Mouse (Mus musculus): Measurements from ENCODE around the gene Tmem94. TPM values are rescaled to one million over a fixed set of nuclear protein-coding genes. Genes with fewer than 3 reads are reported as not detected.
A peak's percentile ranks its signal among the peaks of the same experiment; 100 is the strongest.
"Not testable (repeated sequence)": the region's sequence is repeated elsewhere in the genome, so short reads cannot be mapped to it uniquely, and the experiment has no call there.

The Tmem94 gene
- total RNA-seq (2022), result 100 to 1,000 TPM in 2 of 4 experiments, 10 to 100 TPM in 2; 96.2 to 103 (median 100) TPM

GRCm38 (mm10) chr11:115765103-115765606, at the start of gene Tmem94:
Gene Tmem94, plus strand, starts transcription at chr11:115765433.
- peak; percentile 99 for DNase-seq (ENCODE audit: low spot score)

- DNase-seq (ENCODE audit: low spot score), result no peak
Observed at GRCm38 (mm10) chr11:115716410-115717338, 48.6 kb upstream of the Tmem94 start.

- DNase-seq (ENCODE audit: low spot score), result no peak
Observed at GRCm38 (mm10) chr11:115717660-115718390, 47.4 kb upstream of the Tmem94 start.

GRCm38 (mm10) chr11:115722638-115723037, 42.6 kb upstream of the Tmem94 start:
- DNase-seq (ENCODE audit: low spot score), result peak; percentile 89

GRCm38 (mm10) chr11:115723231-115723630, 42.0 kb upstream of the Tmem94 start:
- DNase-seq (ENCODE audit: low spot score), result no peak

GRCm38 (mm10) chr11:115734041-115734686, 31.1 kb upstream of the Tmem94 start:
- no peak for DNase-seq (ENCODE audit: low spot score)

GRCm38 (mm10) chr11:115737608-115738208, 27.5 kb upstream of the Tmem94 start:
- no peak for DNase-seq (ENCODE audit: low spot score)

- DNase-seq (ENCODE audit: low spot score), result no peak
Observed at GRCm38 (mm10) chr11:115738275-115738885, 26.9 kb upstream of the Tmem94 start.

GRCm38 (mm10) chr11:115741070-115741469, 24.2 kb upstream of the Tmem94 start:
- no peak for DNase-seq (ENCODE audit: low spot score)

- DNase-seq (ENCODE audit: low spot score), result peak; percentile 31
Observed at GRCm38 (mm10) chr11:115742926-115743325, 22.3 kb upstream of the Tmem94 start.

- DNase-seq (ENCODE audit: low spot score), result no peak
Observed at GRCm38 (mm10) chr11:115744385-115744784, 20.8 kb upstream of the Tmem94 start.

GRCm38 (mm10) chr11:115746109-115746508, 19.1 kb upstream of the Tmem94 start:
- no peak for DNase-seq (ENCODE audit: low spot score)

- DNase-seq (ENCODE audit: low spot score), result no peak
Observed at GRCm38 (mm10) chr11:115746762-115747161, 18.5 kb upstream of the Tmem94 start.

GRCm38 (mm10) chr11:115747351-115747750, 17.9 kb upstream of the Tmem94 start:
- no peak for DNase-seq (ENCODE audit: low spot score)

- DNase-seq (ENCODE audit: low spot score), result no peak
Observed at GRCm38 (mm10) chr11:115749834-115750233, 15.4 kb upstream of the Tmem94 start.

GRCm38 (mm10) chr11:115751725-115752124, 13.5 kb upstream of the Tmem94 start:
- no peak for DNase-seq (ENCODE audit: low spot score)

- no peak for DNase-seq (ENCODE audit: low spot score)
Observed at GRCm38 (mm10) chr11:115752653-115753052, 12.6 kb upstream of the Tmem94 start.

- no peak for DNase-seq (ENCODE audit: low spot score)
Observed at GRCm38 (mm10) chr11:115753485-115753884, 11.7 kb upstream of the Tmem94 start.

- DNase-seq (ENCODE audit: low spot score), result not testable (repeated sequence)
Observed at GRCm38 (mm10) chr11:115762176-115762575, 3.1 kb upstream of the Tmem94 start.

- DNase-seq (ENCODE audit: low spot score), result no peak
Observed at GRCm38 (mm10) chr11:115764698-115765097, 535 bp upstream of the Tmem94 start.

GRCm38 (mm10) chr11:115765607-115766141, 441 bp downstream of the Tmem94 start:
- no peak for DNase-seq (ENCODE audit: low spot score)

All from heart, adult 8-10 months (tissue).